Mouse (Mus musculus): ENCODE measurements at regions not wholly inside any gene's neighbourhood (a gene's known extent, or its start where the extent isn't known, plus 50 kb on each side); places are given as distances from the start of the nearest gene placed in this dataset.

DNA sequence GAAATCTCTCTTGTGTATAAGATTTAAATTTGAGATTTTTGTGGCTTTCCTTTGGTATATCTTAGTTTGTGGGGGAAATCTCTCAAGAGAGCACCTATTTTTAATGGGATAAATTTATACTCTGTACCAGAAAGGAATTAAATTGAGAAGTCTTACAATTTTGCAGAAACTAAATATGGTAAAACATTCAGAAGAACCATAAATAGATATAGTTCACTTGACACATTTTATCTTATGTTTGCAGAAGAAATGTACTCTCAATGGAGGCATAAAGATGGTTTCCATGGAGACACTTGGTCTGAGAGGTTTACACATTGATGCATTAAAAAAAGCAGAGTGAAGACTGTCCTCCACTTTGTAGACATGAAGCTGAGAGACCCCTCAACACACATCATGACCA lies 86.9 kb downstream of the Ndufa10 start:
- no peak for ATAC-seq

DNA sequence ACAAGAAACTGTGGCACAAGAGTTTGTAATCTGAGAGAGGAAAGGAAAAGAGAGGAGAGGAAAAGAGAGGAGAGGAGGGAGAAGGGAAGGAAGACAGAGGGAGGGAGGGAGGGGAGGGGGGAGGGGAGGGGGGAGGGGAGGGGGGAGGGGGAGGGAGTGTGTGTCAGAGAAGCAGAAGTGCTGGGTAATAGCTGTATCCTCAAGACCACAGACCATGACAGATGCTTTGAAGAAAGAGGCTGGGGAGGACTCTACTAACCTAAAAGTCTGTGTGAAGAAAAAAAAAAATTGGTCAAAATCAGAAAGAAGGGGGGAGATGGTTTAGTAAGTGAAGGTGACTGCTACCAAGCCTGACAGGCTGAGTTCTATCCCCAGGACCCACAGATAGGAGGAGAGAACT lies 88.7 kb downstream of the Ndufa10 start:
- no peak for ATAC-seq

GRCm38 (mm10) chr1:92383749-92384148 lies 89.9 kb downstream of the Ndufa10 start:
- ATAC-seq, result no peak

- ATAC-seq, result no peak
Measured at GRCm38 (mm10) chr1:92379510-92379886, 94.2 kb downstream of the Ndufa10 start.

- no peak for ATAC-seq
Measured at GRCm38 (mm10) chr1:92378741-92379509, 94.7 kb downstream of the Ndufa10 start.

DNA sequence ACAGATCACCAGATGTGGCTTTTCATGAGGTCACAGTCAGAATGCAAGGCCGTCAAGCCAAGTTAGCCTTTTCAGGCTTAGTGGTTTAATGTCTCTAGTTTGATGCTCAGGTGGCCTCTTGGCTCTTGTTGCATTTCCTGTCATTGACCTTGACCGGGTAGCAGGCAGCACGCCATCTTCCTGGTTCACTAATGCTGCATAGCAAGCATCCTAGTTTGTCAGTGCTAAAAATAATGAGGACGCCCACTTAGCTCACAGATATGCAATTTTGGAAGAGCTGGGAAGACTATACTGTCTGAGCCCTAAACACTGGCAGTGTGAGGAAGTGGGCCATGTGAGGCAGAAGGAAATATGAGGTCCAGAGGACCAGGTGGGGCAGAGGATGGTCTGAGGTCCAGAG lies 97.2 kb downstream of the Ndufa10 start:
- ATAC-seq, result no peak

- ATAC-seq, result no peak
Measured at GRCm38 (mm10) chr1:92372222-92372990, 101.3 kb downstream of the Ndufa10 start.

GRCm38 (mm10) chr1:92371357-92371981 lies 102.2 kb downstream of the Ndufa10 start:
- peak; percentile 85 for ATAC-seq

DNA sequence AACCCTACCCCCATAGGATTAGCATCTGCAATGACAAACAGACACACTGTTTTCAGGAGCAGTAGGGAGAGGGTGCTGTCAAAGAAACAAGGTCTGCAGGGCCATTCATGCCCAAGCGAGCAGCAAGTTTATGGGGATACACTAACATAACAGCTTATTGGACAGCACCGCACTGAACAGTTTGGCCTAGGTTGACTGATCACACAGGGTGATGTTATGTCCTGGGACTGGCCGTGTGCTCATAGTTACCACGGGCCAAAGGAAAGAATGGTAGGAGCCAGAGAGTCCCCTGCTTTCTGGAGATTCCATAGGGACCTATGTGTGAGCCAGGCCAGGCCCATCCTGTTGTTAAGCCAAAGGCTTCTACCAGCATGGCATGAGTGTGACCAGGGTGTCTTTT lies 102.8 kb downstream of the Ndufa10 start:
- ATAC-seq, result no peak

GRCm38 (mm10) chr1:92369972-92370371 lies 103.7 kb downstream of the Ndufa10 start:
- no peak for ATAC-seq

GRCm38 (mm10) chr1:92366249-92366648 lies 107.4 kb downstream of the Ndufa10 start:
- no peak for ATAC-seq

DNA sequence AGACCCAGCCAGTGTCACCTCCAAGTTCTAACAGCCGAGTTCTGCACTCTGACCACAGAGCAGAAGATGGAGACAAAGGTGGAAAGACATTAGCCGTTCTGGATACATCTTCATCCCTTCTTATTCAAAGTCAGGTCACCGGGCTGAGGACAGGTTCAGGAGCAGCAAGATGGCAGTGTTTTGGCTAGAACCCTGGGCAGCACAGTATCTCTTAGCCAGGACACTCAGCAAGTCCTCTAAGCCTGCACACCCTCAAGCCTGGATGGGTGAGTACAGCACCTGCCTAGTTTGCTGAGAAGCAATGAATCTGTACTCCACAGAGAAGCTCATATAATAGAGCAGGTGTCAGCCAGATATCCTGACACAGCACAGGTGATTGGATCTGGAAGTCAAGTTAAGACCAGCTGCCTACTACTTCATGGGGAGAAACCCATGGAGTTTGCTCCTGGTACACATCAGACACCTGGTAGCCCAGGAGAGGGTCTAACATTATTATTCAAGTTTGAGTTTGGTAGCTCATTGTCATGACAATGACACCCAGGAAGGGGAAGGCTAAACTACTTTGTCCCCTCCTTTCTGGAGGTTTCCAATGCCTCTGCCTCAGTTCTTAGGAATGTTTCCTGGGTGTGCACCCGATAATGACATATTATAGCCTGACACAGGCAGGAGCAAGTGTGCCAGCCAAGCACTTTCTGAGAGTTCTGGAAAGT lies 108.1 kb downstream of the Ndufa10 start:
- ATAC-seq, result no peak

GRCm38 (mm10) chr1:92361677-92362076 lies 112.0 kb downstream of the Ndufa10 start:
- ATAC-seq, result no peak

DNA sequence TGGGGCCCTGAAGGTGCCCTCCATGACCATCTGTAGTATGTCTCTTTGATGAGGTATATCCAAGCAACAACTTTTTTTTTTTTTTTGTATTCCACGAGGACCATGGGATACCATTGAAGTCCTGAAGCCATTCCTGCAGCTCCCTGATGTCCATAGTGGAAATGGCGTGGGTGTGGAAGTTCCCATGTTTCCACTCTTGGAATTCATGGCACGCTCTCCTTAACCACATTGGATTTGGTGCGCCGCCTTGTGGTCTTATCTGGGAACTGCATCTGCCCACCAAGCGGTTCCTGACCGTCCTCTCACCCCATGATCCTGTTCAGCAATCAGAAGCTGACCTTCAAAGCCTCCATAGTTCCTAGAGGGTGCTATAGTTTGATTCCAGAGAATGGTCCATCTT lies 113.4 kb downstream of the Ndufa10 start:
- peak; percentile 43 for ATAC-seq

- ATAC-seq, result no peak
Measured at GRCm38 (mm10) chr1:92359473-92359872, 114.2 kb downstream of the Ndufa10 start.

- ATAC-seq, result no peak
Measured at GRCm38 (mm10) chr1:92358758-92359287, 114.8 kb downstream of the Ndufa10 start.

- ATAC-seq, result no peak
Measured at GRCm38 (mm10) chr1:92348353-92349005, 125.2 kb downstream of the Ndufa10 start.

DNA sequence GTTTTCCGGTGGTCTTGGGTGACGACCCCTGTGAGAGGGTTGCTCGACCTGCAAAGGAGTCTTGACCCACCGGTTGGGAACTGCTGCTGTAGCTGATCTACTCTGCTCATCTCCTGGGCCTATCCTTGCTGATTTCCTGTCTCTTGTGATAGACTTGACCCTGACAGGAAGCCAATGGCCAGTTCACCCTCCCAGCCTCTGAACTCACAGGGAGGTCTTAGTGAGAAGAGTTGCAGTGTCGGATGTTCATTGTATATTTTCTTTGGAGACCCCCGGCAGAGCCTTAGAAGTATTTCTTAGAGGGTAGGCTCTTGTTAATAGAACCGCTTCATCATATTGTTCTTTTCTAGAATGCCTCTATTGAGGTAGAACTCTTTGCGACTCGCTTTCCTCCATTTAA lies 126.0 kb downstream of the Ndufa10 start:
- no peak for ATAC-seq

- ATAC-seq, result no peak
Measured at GRCm38 (mm10) chr1:92343768-92344167, 129.9 kb downstream of the Ndufa10 start.

DNA sequence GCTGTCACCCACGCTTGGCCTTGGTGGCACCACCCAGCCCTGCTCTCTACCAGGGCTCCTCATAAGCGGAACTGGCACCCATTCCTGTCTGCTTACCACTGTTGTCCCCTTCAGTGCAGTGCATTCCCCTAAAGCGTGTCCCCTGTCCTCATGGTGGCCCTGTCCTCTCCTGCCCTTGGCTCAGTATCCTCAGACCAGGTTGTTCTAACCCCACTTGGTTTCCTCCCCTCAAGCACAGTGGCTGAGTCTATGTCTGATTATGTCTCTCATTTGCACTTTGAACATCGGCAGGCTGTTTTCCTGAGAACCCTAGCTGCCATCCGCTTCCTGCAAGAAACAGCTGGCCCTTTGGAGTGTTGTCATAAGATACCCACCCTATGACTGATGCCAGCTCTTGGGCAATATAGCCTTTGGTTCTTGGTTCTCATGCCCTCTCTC lies 130.5 kb downstream of the Ndufa10 start:
- no peak for ATAC-seq

DNA sequence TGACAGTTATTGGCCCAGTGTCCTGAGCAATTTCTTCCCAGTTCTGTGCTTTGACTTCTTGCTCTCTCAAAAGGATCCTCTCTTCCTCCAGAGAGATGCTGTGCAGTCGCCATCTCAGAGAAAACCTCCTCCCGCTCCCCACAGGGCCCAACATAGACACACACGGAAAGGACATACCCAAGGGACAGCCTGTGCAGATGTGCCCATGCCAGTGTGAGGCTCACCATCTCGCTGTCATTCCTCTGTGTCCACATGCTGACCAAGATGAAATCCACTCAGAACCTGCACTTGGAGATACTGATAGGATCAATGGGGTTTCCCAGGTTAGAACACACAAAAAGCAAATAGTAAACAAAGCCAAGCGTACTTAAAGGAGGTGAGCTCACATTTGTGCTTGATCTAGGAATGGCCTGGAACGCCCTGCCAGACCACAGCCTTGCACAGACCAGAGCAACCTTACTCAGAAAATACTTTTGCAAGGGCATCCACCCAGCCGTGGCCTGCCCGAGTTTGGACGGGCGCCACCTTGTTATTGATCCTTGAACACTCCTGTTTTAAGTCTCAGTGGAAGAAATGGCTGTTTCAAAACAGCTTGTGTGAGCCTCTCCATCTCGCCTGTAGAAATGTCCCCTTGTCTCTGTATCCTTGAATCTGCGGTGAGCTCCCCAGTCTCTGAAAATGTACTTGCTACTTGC lies 131.7 kb downstream of the Ndufa10 start:
- no peak for ATAC-seq

- ATAC-seq, result no peak
Measured at GRCm38 (mm10) chr1:92340644-92341043, 133.0 kb downstream of the Ndufa10 start.

Data from activated CD4-positive, CD25-positive, alpha-beta regulatory T cell, adult 4 months (primary cell).